In genomic region chr11:11876366-11876765, GRCm38 (mm10) we compare ENCODE assay signal across 24 mouse cellular contexts. TPM values are rescaled to one million over a fixed set of nuclear protein-coding genes. Genes with fewer than 3 reads are reported as not detected.
DNase-seq lines count a peak whose midpoint lies in the region; ATAC-seq lines count a peak whose summit lies in the region.
"Had no signal": no experiment of that assay in that cellular context is flagged by ENCODE, and none has a peak within 500 bp of the region (broad histone marks: within the 10 kb centered on the region; RNA-seq: fewer than 3 reads in every experiment).

No protein-coding gene starts in this region.

- ATAC-seq in heart, embryonic 12.5 days (ENCODE audit: insufficient number of reproducible peaks, low FRiP score) = no peak
- no peak for ATAC-seq in megakaryocyte, adult 5-6 weeks (ENCODE audit: poor library complexity, severe bottlenecking)
- ATAC-seq in embryonic facial prominence, embryonic 13.5 days (ENCODE audit: insufficient number of reproducible peaks, insufficient read depth, low FRiP score, low TSS enrichment, low read depth) = no peak
- ATAC-seq: activated CD4-positive, CD25-positive, alpha-beta regulatory T cell, adult 4 months; midbrain, embryonic 15.5 days had no signal

- no peak overlapping the region for H3K4me3 ChIP-seq in heart, embryonic 12.5 days
- peak overlapping the region; percentile 29 for H3K4me3 ChIP-seq in megakaryocyte, embryonic 14.5 days (replicated peaks)
- H3K4me3 ChIP-seq in embryonic facial prominence, embryonic 13.5 days = no peak overlapping the region
- H3K4me3 ChIP-seq: forebrain, embryonic 12.5 days; hindbrain, embryonic 12.5 days; layer of hippocampus, adult 2 months; limb, embryonic 15.5 days; liver, embryonic 15.5 days; midbrain, embryonic 15.5 days; myocyte; neural tube, embryonic 15.5 days had no signal

- H3K27me3 ChIP-seq in heart, embryonic 12.5 days (replicated peaks) = no peaks in the 10 kb centered on the region
- no peaks in the 10 kb centered on the region for H3K27me3 ChIP-seq in megakaryocyte, embryonic 14.5 days (replicated peaks)
- H3K27me3 ChIP-seq in embryonic facial prominence, embryonic 13.5 days = no peaks in the 10 kb centered on the region
- H3K27me3 ChIP-seq: hindbrain, embryonic 12.5 days; limb, embryonic 15.5 days; liver, embryonic 15.5 days; midbrain, embryonic 15.5 days had no signal

- DNase-seq in heart, postnatal 14 days = no peak
- DNase-seq in kidney, postnatal 25 days = no peak
- DNase-seq in frontal cortex, postnatal 10 days (ENCODE audit: low spot score in 2 of 2) = no peak
- DNase-seq: adrenal gland, postnatal 10 days; cerebellum, adult 9-10 months; gastrocnemius, postnatal 10 days; kidney, adult 2 months; kidney, postnatal 10 days; layer of hippocampus, postnatal 36 days; right cerebral cortex, postnatal 4 days had no signal

- intact Hi-C loops in heart, postnatal 14 days (cut with DNase I) = no loop called here

- H3K4me2 ChIP-seq in heart, embryonic 12.5 days = no peak overlapping the region
- H3K4me2 ChIP-seq in embryonic facial prominence, embryonic 13.5 days = no peak overlapping the region
- H3K4me2 ChIP-seq: forebrain, embryonic 12.5 days; hindbrain, embryonic 12.5 days; limb, embryonic 15.5 days; liver, embryonic 15.5 days; midbrain, embryonic 15.5 days; neural tube, embryonic 15.5 days had no signal

- 67% methylated on average over 3 of the region's 3 CpGs for WGBS in heart, embryonic 12.5 days
- WGBS in embryonic facial prominence, embryonic 13.5 days = 89% methylated on average over 3 of the region's 3 CpGs

- H3K9me3 ChIP-seq in heart, embryonic 12.5 days (replicated peaks) = no peaks in the 10 kb centered on the region
- no peaks in the 10 kb centered on the region for H3K9me3 ChIP-seq in megakaryocyte, embryonic 14.5 days
- H3K9me3 ChIP-seq in embryonic facial prominence, embryonic 13.5 days = no peaks in the 10 kb centered on the region
- H3K9me3 ChIP-seq: forebrain, embryonic 12.5 days; hindbrain, embryonic 12.5 days; limb, embryonic 15.5 days; liver, embryonic 15.5 days; midbrain, embryonic 15.5 days; neural tube, embryonic 15.5 days had no signal

- peak overlapping the region; percentile 35; the same call in 1 of the 2 replicates for H3K27ac ChIP-seq in heart, embryonic 12.5 days (ENCODE audit: poor library complexity, severe bottlenecking)
- peak overlapping the region; percentile 98 for H3K27ac ChIP-seq in embryonic facial prominence, embryonic 13.5 days
- H3K27ac ChIP-seq: forebrain, embryonic 12.5 days; layer of hippocampus, adult 2 months; liver, embryonic 15.5 days; macrophage; midbrain, embryonic 15.5 days; neural tube, embryonic 15.5 days had no signal

- no peak overlapping the region for H3K9ac ChIP-seq in heart, embryonic 12.5 days
- no peak overlapping the region for H3K9ac ChIP-seq in embryonic facial prominence, embryonic 13.5 days
- H3K9ac ChIP-seq: forebrain, embryonic 12.5 days; hindbrain, embryonic 12.5 days; limb, embryonic 15.5 days; liver, embryonic 15.5 days; midbrain, embryonic 15.5 days; neural tube, embryonic 15.5 days had no signal

- H3K4me1 ChIP-seq in heart, embryonic 12.5 days (replicated peaks) = peaks cover 87% of the 10 kb centered on the region
- H3K4me1 ChIP-seq in megakaryocyte, embryonic 14.5 days = peaks cover 96% of the 10 kb centered on the region
- peaks cover 75% of the 10 kb centered on the region for H3K4me1 ChIP-seq in embryonic facial prominence, embryonic 13.5 days

- H3K36me3 ChIP-seq in heart, embryonic 12.5 days = no peaks in the 10 kb centered on the region
- H3K36me3 ChIP-seq in megakaryocyte, embryonic 14.5 days (replicated peaks; ENCODE audit: low read length) = no peaks in the 10 kb centered on the region
- H3K36me3 ChIP-seq in embryonic facial prominence, embryonic 13.5 days = no peaks in the 10 kb centered on the region
- H3K36me3 ChIP-seq: forebrain, embryonic 12.5 days; hindbrain, embryonic 12.5 days; limb, embryonic 15.5 days; liver, embryonic 15.5 days; midbrain, embryonic 15.5 days; neural tube, embryonic 15.5 days had no signal

RNA-seq across cellular contexts. Expression of gene Ddc, which starts 21.6 kb away (rescaled TPM):
- polyA plus RNA-seq in heart, embryonic 12.5 days (2016; fragmentation: Nextera tagmentation; extraction: Ambion mirVana) = 51.8 and 55.2 TPM in 2 replicates
- total RNA-seq in heart, postnatal 14 days (2021) = 1 to 10 TPM; 3.1 to 5.8 TPM
- polyA plus RNA-seq in megakaryocyte, embryonic 14.5 days (2012; ENCODE audit: insufficient read depth, low replicate concordance) = not detected in 2 replicates
- total RNA-seq in megakaryocyte, adult 5-6 weeks (2015) = 0.23 and 0.38 TPM in 2 replicates
- 0.16 TPM in 1 of 2 replicates, not detected in the other for total RNA-seq in megakaryocyte, adult 5-6 weeks (2017)
- 5.3 and 5.8 TPM in 2 replicates for polyA plus RNA-seq in embryonic facial prominence, embryonic 13.5 days (2015; fragmentation: Nextera tagmentation; extraction: Ambion mirVana)
- polyA plus RNA-seq: macrophage had no signal
